Mouse (Mus musculus): ENCODE data around the gene Pkd1l2. TPM values are rescaled to one million over a fixed set of nuclear protein-coding genes. Genes with fewer than 3 reads are reported as not detected.

Pkd1l2 gene
- total RNA-seq, 2 experiments from 2014 or later = not detected

- ATAC-seq (replicated peaks; ENCODE audit: low FRiP score, poor library complexity, severe bottlenecking) = no peak
Measured at GRCm38 (mm10) chr8:116991241-116991640, 91.0 kb downstream of the Pkd1l2 start.

GRCm38 (mm10) chr8:116989842-116990241 is 92.4 kb downstream of the Pkd1l2 start:
- ATAC-seq (replicated peaks; ENCODE audit: low FRiP score, poor library complexity, severe bottlenecking) = no peak

GRCm38 (mm10) chr8:116980117-116980516 is 102.1 kb downstream of the Pkd1l2 start:
- no peak for ATAC-seq (replicated peaks; ENCODE audit: low FRiP score, poor library complexity, severe bottlenecking)

GRCm38 (mm10) chr8:116978631-116979256 is 103.5 kb downstream of the Pkd1l2 start, which contains the start of gene 1700030J22Rik:
TSS of gene 1700030J22Rik (minus strand) at chr8:116978959.
- ATAC-seq (replicated peaks; ENCODE audit: low FRiP score, poor library complexity, severe bottlenecking) = peak; percentile 96

- 0 out of 2 replicates have a peak, but pooled peaks have one; percentile 6 for ATAC-seq (replicated peaks; ENCODE audit: low FRiP score, poor library complexity, severe bottlenecking)
Measured at GRCm38 (mm10) chr8:116978052-116978451, 104.2 kb downstream of the Pkd1l2 start.

GRCm38 (mm10) chr8:116975606-116976005 is 106.6 kb downstream of the Pkd1l2 start:
- ATAC-seq (replicated peaks; ENCODE audit: low FRiP score, poor library complexity, severe bottlenecking) = no peak

GRCm38 (mm10) chr8:116975066-116975465 is 107.2 kb downstream of the Pkd1l2 start:
- ATAC-seq (replicated peaks; ENCODE audit: low FRiP score, poor library complexity, severe bottlenecking) = no peak

GRCm38 (mm10) chr8:116969531-116969930 is 112.7 kb downstream of the Pkd1l2 start:
- no peak for ATAC-seq (replicated peaks; ENCODE audit: low FRiP score, poor library complexity, severe bottlenecking)

- no peak for ATAC-seq (replicated peaks; ENCODE audit: low FRiP score, poor library complexity, severe bottlenecking)
Measured at GRCm38 (mm10) chr8:116954415-116954814, 127.8 kb downstream of the Pkd1l2 start.

GRCm38 (mm10) chr8:116952428-116952827 is 129.8 kb downstream of the Pkd1l2 start:
- ATAC-seq (replicated peaks; ENCODE audit: low FRiP score, poor library complexity, severe bottlenecking) = no peak

GRCm38 (mm10) chr8:116951778-116952177 is 130.5 kb downstream of the Pkd1l2 start:
- ATAC-seq (replicated peaks; ENCODE audit: low FRiP score, poor library complexity, severe bottlenecking) = no peak

- no peak for ATAC-seq (replicated peaks; ENCODE audit: low FRiP score, poor library complexity, severe bottlenecking)
Measured at GRCm38 (mm10) chr8:116951369-116951768, 130.9 kb downstream of the Pkd1l2 start.

- ATAC-seq (replicated peaks; ENCODE audit: low FRiP score, poor library complexity, severe bottlenecking) = no peak
Measured at GRCm38 (mm10) chr8:116947589-116947988, 134.7 kb downstream of the Pkd1l2 start.

- no peak for ATAC-seq (replicated peaks; ENCODE audit: low FRiP score, poor library complexity, severe bottlenecking)
Measured at GRCm38 (mm10) chr8:116946851-116947250, 135.4 kb downstream of the Pkd1l2 start.

GRCm38 (mm10) chr8:116946268-116946838 is 135.9 kb downstream of the Pkd1l2 start:
- no peak for ATAC-seq (replicated peaks; ENCODE audit: low FRiP score, poor library complexity, severe bottlenecking)

Other genes with a start within 250 kb of the Pkd1l2 start
- gene Cmc2, start 161.0 kb downstream of the Pkd1l2 start, total RNA-seq (2015; ENCODE audit: low replicate concordance) = 38.6 and 67.4 TPM in 2 replicates
- gene Cmc2, start 161.0 kb downstream of the Pkd1l2 start, total RNA-seq (2017; ENCODE audit: low replicate concordance) = 87.8 and 107 TPM in 2 replicates
- gene Cenpn, start 160.7 kb downstream of the Pkd1l2 start, total RNA-seq (2015; ENCODE audit: low replicate concordance) = 72.8 and 106 TPM in 2 replicates
- 62.6 and 77.5 TPM in 2 replicates for gene Cenpn, start 160.7 kb downstream of the Pkd1l2 start, total RNA-seq (2017; ENCODE audit: low replicate concordance)
- 7.2 and 10.5 TPM in 2 replicates for gene Atmin, start 139.1 kb downstream of the Pkd1l2 start, total RNA-seq (2015; ENCODE audit: low replicate concordance)
- gene Atmin, start 139.1 kb downstream of the Pkd1l2 start, total RNA-seq (2017; ENCODE audit: low replicate concordance) = 1.0 and 2.3 TPM in 2 replicates
- not detected in 2 replicates for gene 1700030J22Rik, start 103.5 kb downstream of the Pkd1l2 start, total RNA-seq (2015; ENCODE audit: low replicate concordance)
- not detected in 2 replicates for gene 1700030J22Rik, start 103.5 kb downstream of the Pkd1l2 start, total RNA-seq (2017; ENCODE audit: low replicate concordance)
- 2.2 and 2.5 TPM in 2 replicates for gene Gcsh, start 88.9 kb downstream of the Pkd1l2 start, total RNA-seq (2015; ENCODE audit: low replicate concordance)
- gene Gcsh, start 88.9 kb downstream of the Pkd1l2 start, total RNA-seq (2017; ENCODE audit: low replicate concordance) = 4.6 and 4.9 TPM in 2 replicates
- 1.8 TPM in 1 of 2 replicates, not detected in the other for gene Bco1, start 13.4 kb upstream of the Pkd1l2 start, total RNA-seq (2015; ENCODE audit: low replicate concordance)
- not detected in 2 replicates for gene Bco1, start 13.4 kb upstream of the Pkd1l2 start, total RNA-seq (2017; ENCODE audit: low replicate concordance)
- 12.3 and 15.1 TPM in 2 replicates for gene Gan, start 75.7 kb upstream of the Pkd1l2 start, total RNA-seq (2015; ENCODE audit: low replicate concordance)
- gene Gan, start 75.7 kb upstream of the Pkd1l2 start, total RNA-seq (2017; ENCODE audit: low replicate concordance) = 12.4 and 13.6 TPM in 2 replicates
- gene Cmip, start 174.6 kb upstream of the Pkd1l2 start, total RNA-seq (2015; ENCODE audit: low replicate concordance) = 50.3 and 64.2 TPM in 2 replicates
- 42.0 and 49.3 TPM in 2 replicates for gene Cmip, start 174.6 kb upstream of the Pkd1l2 start, total RNA-seq (2017; ENCODE audit: low replicate concordance)

All from erythroid progenitor cell, adult 5-6 weeks (primary cell).